Mouse (Mus musculus): Measurements from ENCODE around the gene Npepps. TPM values are rescaled to one million over a fixed set of nuclear protein-coding genes. Genes with fewer than 3 reads are reported as not detected.
A peak's percentile ranks its signal among the peaks of the same experiment; 100 is the strongest.
"Not testable (repeated sequence)": the region's sequence is repeated elsewhere in the genome, so short reads cannot be mapped to it uniquely, and the experiment has no call there.

The Npepps gene
- 4.3 and 8.5 TPM in 2 replicates for polyA plus RNA-seq (2012; rRNA removed)
- 14.4 and 15.1 TPM in 2 replicates for polyA plus RNA-seq (2014; fragmentation: Nextera tagmentation; extraction: Ambion mirVana)

DNA sequence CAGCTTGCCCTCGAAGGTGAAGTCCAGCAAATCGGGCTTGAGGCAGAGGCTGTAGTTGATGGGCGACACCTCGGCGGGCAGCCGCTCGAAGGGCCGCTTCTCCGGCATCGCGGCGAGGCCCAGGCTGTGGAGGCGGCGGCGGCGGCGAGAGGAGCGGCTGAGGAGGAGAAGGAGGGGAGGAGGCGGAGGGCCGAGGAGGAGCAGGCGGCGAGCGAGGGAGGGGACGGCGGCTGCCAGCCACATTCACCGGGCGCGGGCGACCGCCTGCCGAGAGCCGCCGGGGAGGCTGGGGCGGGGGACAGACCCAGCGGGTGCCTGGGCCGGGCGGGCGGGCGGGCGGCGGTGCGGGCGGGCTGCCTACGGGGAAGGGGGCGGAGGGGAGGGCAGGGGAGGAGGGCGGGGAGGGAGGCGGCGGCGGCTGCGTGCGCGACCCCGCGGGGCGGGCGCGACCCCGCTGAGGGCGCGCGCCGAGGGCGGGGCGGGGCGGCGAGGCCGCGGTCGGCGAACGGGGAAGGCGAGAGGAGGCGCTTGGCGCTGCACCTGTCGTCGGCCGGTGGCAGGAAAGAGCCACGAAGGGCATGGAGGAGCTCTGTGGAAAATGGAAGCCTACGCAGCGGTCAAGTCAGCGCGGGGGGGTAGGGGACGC is at the start of gene Npepps:
Npepps (minus strand) TSS at position 423 of the 646 bp plus-strand sequence.
- H3K36me3 ChIP-seq (replicated peaks; ENCODE audit: control insufficient read depth, insufficient read depth, low read depth) = no peaks in the 10 kb centered on the region
- no peaks in the 10 kb centered on the region for H3K9me3 ChIP-seq (ENCODE audit: control insufficient read depth, low read length)
- peak within 1 kb of the TSS; percentile 95 for H3K9ac ChIP-seq (replicated peaks)
- H3K27ac ChIP-seq = peak within 1 kb of the TSS; percentile 51
- peak within 1 kb of the TSS; percentile 78 to 99 for H3K4me3 ChIP-seq (ENCODE audit: insufficient read depth in 1 of 2, low read depth in 2 of 2, low read length in 2 of 2)
- no peaks in the 10 kb centered on the region for H3K27me3 ChIP-seq (ENCODE audit: control insufficient read depth, insufficient read depth, low read length)
- ATAC-seq (ENCODE audit: insufficient read depth) (peak; percentile 88), DNase-seq (ENCODE audit: low read depth in 3 of 3, low spot score in 3 of 3) (peak; percentile 54 to 61 (median 59))
- peaks cover 3 to 10% of the 10 kb centered on the region in 2 experiments for H3K4me1 ChIP-seq (replicated peaks; ENCODE audit: control insufficient read depth in 2 of 2, insufficient read depth in 2 of 2, low read length in 1 of 2)
- H3K4me2 ChIP-seq (ENCODE audit: low read depth) = peak within 1 kb of the TSS; percentile 96
- WGBS (ENCODE audit: insufficient replicate concordance) = under 1% methylated on average over 52 of the region's 83 CpGs
- no peak for TF ChIP-seq CTCF (IDR thresholded peaks at IDR 0.05; ENCODE audit: low read depth)
- TF ChIP-seq EP300 (IDR thresholded peaks at IDR 0.05; ENCODE audit: low read depth) = no peak

DNA sequence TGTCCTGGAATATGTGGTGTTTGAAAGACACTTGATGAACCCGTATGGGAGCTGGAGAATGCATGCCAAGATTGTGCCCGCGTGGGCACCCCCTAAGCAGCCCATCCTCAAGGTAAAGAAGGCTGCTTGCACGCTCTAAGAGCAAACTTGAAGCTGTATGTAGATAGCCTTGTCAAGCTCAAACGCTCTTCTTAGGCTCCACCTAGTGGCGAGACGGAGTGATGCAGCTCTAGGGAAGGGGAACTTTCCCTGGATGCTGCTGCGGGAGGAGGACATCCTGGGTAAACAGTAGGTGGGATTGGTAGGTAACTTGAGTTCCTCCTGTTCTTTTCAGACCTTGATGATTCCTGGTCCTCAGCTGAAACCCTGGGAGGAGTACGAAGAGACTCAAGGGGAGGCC is 47.7 kb upstream of the Npepps start:
- DNase-seq (ENCODE audit: low read depth in 3 of 3, low spot score in 3 of 3) (peak in 2 of 3 experiments; percentile 37 to 49), ATAC-seq (ENCODE audit: insufficient read depth) (no peak)
- WGBS (ENCODE audit: insufficient replicate concordance) = 22% methylated on average over 9 of the region's 9 CpGs
- H3K4me2 ChIP-seq (ENCODE audit: low read depth) = no peak overlapping the region
- H3K9me3 ChIP-seq (ENCODE audit: control insufficient read depth, low read length) = no peaks in the 10 kb centered on the region
- peaks cover 15% of the 10 kb centered on the region for H3K36me3 ChIP-seq (replicated peaks; ENCODE audit: control insufficient read depth, insufficient read depth, low read depth)
- H3K27me3 ChIP-seq (ENCODE audit: control insufficient read depth, insufficient read depth, low read length) = no peaks in the 10 kb centered on the region
- H3K4me1 ChIP-seq (replicated peaks; ENCODE audit: control insufficient read depth in 2 of 2, insufficient read depth in 2 of 2, low read length in 1 of 2) = peaks cover 0 to 3% of the 10 kb centered on the region in 2 experiments; a peak in 1 of 4 replicates
- TF ChIP-seq EP300 (IDR thresholded peaks at IDR 0.05; ENCODE audit: low read depth) (no peak), CTCF (IDR thresholded peaks at IDR 0.05; ENCODE audit: low read depth) (peak; percentile 97)
- no peak overlapping the region for H3K4me3 ChIP-seq (ENCODE audit: insufficient read depth in 1 of 2, low read depth in 2 of 2, low read length in 2 of 2)
- H3K27ac ChIP-seq = no peak overlapping the region
- H3K9ac ChIP-seq (replicated peaks) = no peak overlapping the region

DNA sequence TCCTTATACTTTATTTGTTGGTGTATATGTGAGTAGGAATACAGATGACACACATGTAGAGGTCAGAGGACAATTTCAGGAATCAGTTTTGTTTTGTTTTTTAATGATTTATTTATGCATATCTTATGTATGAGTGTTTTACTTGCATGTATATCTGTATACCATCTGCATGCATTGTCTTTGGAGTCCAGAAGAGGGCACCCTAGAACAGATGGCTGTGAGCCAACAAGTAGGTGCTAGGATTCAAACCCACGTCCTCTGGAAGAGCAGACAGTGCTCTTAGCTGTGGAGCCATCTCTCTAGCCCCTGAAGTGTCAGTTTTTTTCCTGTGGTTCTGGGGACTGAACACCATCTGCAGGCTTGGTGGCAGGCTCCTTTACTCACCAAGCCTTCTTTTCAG is 44.8 kb upstream of the Npepps start:
- Histone ChIP-seq H3K4me1 (replicated peaks; ENCODE audit: control insufficient read depth in 2 of 2, insufficient read depth in 2 of 2, low read length in 1 of 2) (no peaks in the 10 kb centered on the region), H3K27me3 (ENCODE audit: control insufficient read depth, insufficient read depth, low read length) (no peaks in the 10 kb centered on the region), H3K9me3 (ENCODE audit: control insufficient read depth, low read length) (no peaks in the 10 kb centered on the region), H3K4me3 (ENCODE audit: insufficient read depth in 1 of 2, low read depth in 2 of 2, low read length in 2 of 2) (no peak overlapping the region), H3K9ac (replicated peaks) (no peak overlapping the region), H3K4me2 (ENCODE audit: low read depth) (no peak overlapping the region), H3K36me3 (replicated peaks; ENCODE audit: control insufficient read depth, insufficient read depth, low read depth) (peaks cover 15% of the 10 kb centered on the region), H3K27ac (no peak overlapping the region)
- TF ChIP-seq EP300 (IDR thresholded peaks at IDR 0.05; ENCODE audit: low read depth) (no peak), CTCF (IDR thresholded peaks at IDR 0.05; ENCODE audit: low read depth) (peak; percentile 63)
- ATAC-seq (ENCODE audit: insufficient read depth) (no peak), DNase-seq (ENCODE audit: low read depth in 3 of 3, low spot score in 3 of 3) (no peak)
- 40% methylated on average over 1 of the region's 1 CpGs for WGBS (ENCODE audit: insufficient replicate concordance)

- WGBS (ENCODE audit: insufficient replicate concordance) = 75% methylated on average over 8 of the region's 8 CpGs
- H3K36me3 ChIP-seq (replicated peaks; ENCODE audit: control insufficient read depth, insufficient read depth, low read depth) = peaks cover 13% of the 10 kb centered on the region
- not testable (repeated sequence) for H3K9ac ChIP-seq (replicated peaks); ATAC-seq (ENCODE audit: insufficient read depth); H3K27ac ChIP-seq; H3K27me3 ChIP-seq (ENCODE audit: control insufficient read depth, insufficient read depth, low read length); H3K9me3 ChIP-seq (ENCODE audit: control insufficient read depth, low read length); H3K4me1 ChIP-seq (replicated peaks; ENCODE audit: control insufficient read depth in 2 of 2, insufficient read depth in 2 of 2, low read length in 1 of 2); H3K4me2 ChIP-seq (ENCODE audit: low read depth); DNase-seq (ENCODE audit: low read depth in 3 of 3, low spot score in 3 of 3); H3K4me3 ChIP-seq (ENCODE audit: insufficient read depth in 1 of 2, low read depth in 2 of 2, low read length in 2 of 2)
- TF ChIP-seq CTCF (IDR thresholded peaks at IDR 0.05; ENCODE audit: low read depth) = 0 out of 2 replicates have a peak, but pooled peaks have one; percentile 11
These were observed 41.6 kb upstream of the Npepps start for GRCm38 (mm10) chr11:97321894-97322600.

DNA sequence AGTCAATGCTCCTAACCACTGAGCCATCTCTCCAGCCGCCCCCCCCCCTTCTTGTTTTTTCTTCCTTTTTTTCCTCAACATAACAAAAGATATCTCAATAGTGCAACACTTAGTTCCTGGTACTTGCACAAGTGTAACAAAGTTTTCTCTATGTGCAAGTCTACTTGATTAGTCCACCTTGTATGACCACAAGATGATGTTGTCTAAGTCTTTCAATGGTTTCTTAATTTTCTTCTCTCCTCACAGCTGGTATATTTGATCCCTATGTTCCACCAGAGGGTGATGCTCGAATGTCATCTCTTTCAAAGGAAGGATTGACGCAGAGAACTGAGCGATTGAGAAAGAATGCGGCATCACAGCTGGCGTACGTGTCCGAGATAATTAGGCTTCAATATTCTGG is 40.8 kb upstream of the Npepps start:
- peaks cover 7% of the 10 kb centered on the region for H3K36me3 ChIP-seq (replicated peaks; ENCODE audit: control insufficient read depth, insufficient read depth, low read depth)
- H3K27ac ChIP-seq = no peak overlapping the region
- 83% methylated on average over 8 of the region's 8 CpGs for WGBS (ENCODE audit: insufficient replicate concordance)
- TF ChIP-seq EP300 (IDR thresholded peaks at IDR 0.05; ENCODE audit: low read depth) = no peak
- TF ChIP-seq CTCF (IDR thresholded peaks at IDR 0.05; ENCODE audit: low read depth) = no peak
- ATAC-seq (ENCODE audit: insufficient read depth) (no peak), DNase-seq (ENCODE audit: low read depth in 3 of 3, low spot score in 3 of 3) (no peak)
- H3K4me1 ChIP-seq (replicated peaks; ENCODE audit: control insufficient read depth in 2 of 2, insufficient read depth in 2 of 2, low read length in 1 of 2) = peaks cover 6 to 7% of the 10 kb centered on the region in 2 experiments; a peak in 3 of 4 replicates
- H3K9ac ChIP-seq (replicated peaks) = no peak overlapping the region
- H3K4me2 ChIP-seq (ENCODE audit: low read depth) = no peak overlapping the region
- no peak overlapping the region for H3K4me3 ChIP-seq (ENCODE audit: insufficient read depth in 1 of 2, low read depth in 2 of 2, low read length in 2 of 2)
- H3K9me3 ChIP-seq (ENCODE audit: control insufficient read depth, low read length) = no peaks in the 10 kb centered on the region
- H3K27me3 ChIP-seq (ENCODE audit: control insufficient read depth, insufficient read depth, low read length) = no peaks in the 10 kb centered on the region
